Mouse (Mus musculus): ENCODE results near the gene Lrrc25. TPM values are rescaled to one million over a fixed set of nuclear protein-coding genes. Genes with fewer than 3 reads are reported as not detected.

Gene Lrrc25
- polyA plus RNA-seq, 1 experiment from 2014 or later = 1.6 TPM

DNA sequence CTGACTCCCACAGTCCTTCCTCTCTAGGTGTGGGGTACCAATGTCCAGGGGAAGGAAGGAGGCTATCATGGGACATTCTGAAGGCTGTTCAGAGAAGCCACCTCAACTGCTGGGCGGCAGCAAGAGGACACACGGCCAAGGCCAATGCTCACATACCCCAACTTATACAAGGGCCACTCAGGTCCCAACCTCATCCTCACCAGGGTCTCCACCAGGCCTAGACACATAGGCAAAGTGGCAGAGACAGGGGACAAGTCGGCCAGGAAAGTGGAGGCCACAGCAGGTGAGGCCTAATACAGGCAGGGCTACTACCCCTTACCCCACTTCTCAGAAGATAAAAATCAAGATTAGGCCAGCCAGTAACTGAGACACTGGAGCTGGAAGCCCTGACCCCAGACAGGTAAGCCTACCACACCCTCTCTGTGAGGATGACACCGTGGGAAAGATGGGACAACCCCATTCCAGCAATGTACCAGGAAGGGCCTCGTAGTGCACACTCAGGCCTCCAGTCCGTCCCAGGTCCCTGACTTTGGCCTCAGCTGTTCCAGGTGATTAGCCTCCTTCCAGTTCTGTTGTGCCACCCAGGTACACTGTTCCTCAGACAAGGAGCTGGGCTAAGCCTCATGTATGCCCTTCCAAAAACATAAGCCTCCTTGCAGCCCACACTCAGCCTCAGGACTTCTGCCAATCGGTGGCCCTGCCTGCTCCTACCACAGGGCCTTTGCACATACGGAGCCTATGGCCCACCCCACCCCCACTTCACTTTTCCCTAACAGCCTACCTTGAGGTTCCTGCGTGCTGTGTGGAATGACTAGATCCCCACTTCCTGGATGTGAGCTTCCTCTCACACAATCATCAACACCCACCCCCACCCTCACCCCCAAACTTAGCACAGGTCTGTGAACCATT, 9.8 kb upstream of the Lrrc25 start:
- peaks cover 47% of the 10 kb centered on the region for H3K4me1 ChIP-seq (ENCODE audit: control insufficient read depth, insufficient read depth, low read depth, low read length)
- H3K9ac ChIP-seq (ENCODE audit: low read depth, low read length) = no peak overlapping the region
- peak overlapping the region; percentile 81; the same call in 1 of the 2 replicates for H3K4me2 ChIP-seq (ENCODE audit: low read length)
- no peaks in the 10 kb centered on the region for H3K9me3 ChIP-seq (ENCODE audit: control insufficient read depth, low read length)
- H3K36me3 ChIP-seq (ENCODE audit: control insufficient read depth, insufficient read depth, low read length) = peaks cover 9% of the 10 kb centered on the region; the same call in 1 of the 2 replicates
- no peak overlapping the region for H3K4me3 ChIP-seq (ENCODE audit: low read length)
- ATAC-seq = no peak
- H3K27ac ChIP-seq (ENCODE audit: low read depth, low read length) = no peak overlapping the region
- H3K27me3 ChIP-seq (replicated peaks; ENCODE audit: control insufficient read depth, insufficient read depth, low read length) = no peaks in the 10 kb centered on the region
- WGBS = 83% methylated on average over 9 of the region's 9 CpGs

DNA sequence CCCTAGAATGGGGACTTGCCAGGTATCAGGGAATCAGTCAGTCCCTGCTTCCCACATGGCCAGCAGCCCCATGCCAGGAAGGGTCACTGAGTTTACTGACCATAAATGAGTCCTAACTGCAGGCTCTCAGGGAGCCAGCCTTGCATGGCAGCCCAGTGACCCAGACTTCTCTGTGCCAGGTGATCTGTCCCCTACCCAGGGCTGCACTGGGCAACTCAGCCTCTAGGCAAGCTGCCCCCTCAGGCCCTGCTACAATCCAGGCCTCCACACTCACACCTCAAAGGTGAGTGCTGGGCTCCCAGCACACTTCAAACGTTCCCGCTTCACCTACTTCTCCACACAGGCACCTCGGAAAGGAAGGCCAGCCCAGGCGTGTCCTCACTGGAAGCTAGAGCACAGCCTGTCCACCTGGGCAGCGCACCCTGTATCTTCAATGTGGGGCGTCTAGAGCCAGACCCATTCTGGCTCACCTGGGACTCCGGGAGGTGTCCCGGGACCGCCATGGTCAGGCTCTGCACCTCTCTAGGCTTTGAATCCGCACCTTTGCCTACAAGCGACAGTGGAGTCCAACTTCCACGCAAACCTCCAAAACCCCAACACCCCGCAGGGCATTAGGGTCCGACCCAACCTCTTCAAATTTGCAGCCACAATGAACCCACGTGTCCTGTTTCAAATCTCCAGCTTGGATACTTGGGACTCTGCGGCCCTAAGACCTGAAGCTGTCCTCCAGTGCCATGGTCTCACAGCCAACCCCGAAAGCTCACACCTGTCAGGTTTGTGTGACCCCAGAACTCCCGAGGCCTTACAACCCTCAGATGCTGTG, 9.0 kb upstream of the Lrrc25 start:
- Histone ChIP-seq H3K27ac (ENCODE audit: low read depth, low read length) (no peak overlapping the region; the same call in 1 of the 2 replicates), H3K4me2 (ENCODE audit: low read length) (peak overlapping the region; percentile 81), H3K4me3 (ENCODE audit: low read length) (peak overlapping the region; percentile 81), H3K27me3 (replicated peaks; ENCODE audit: control insufficient read depth, insufficient read depth, low read length) (no peaks in the 10 kb centered on the region), H3K36me3 (ENCODE audit: control insufficient read depth, insufficient read depth, low read length) (peaks cover 9% of the 10 kb centered on the region; the same call in 1 of the 2 replicates), H3K9ac (ENCODE audit: low read depth, low read length) (peak overlapping the region; percentile 86), H3K4me1 (ENCODE audit: control insufficient read depth, insufficient read depth, low read depth, low read length) (peaks cover 46% of the 10 kb centered on the region), H3K9me3 (ENCODE audit: control insufficient read depth, low read length) (no peaks in the 10 kb centered on the region)
- 66% methylated on average over 18 of the region's 18 CpGs for WGBS
- no peak for ATAC-seq

GRCm38 (mm10) chr8:70607603-70607897, 8.4 kb upstream of the Lrrc25 start:
- H3K4me3 ChIP-seq (ENCODE audit: low read length) = peak overlapping the region; percentile 81
- peak overlapping the region; percentile 86 for H3K9ac ChIP-seq (ENCODE audit: low read depth, low read length)
- peaks cover 5% of the 10 kb centered on the region; the same call in 1 of the 2 replicates for H3K36me3 ChIP-seq (ENCODE audit: control insufficient read depth, insufficient read depth, low read length)
- 18% methylated on average over 6 of the region's 6 CpGs for WGBS
- peak overlapping the region; percentile 81 for H3K4me2 ChIP-seq (ENCODE audit: low read length)
- no peaks in the 10 kb centered on the region for H3K27me3 ChIP-seq (replicated peaks; ENCODE audit: control insufficient read depth, insufficient read depth, low read length)
- ATAC-seq = no peak
- peaks cover 46% of the 10 kb centered on the region for H3K4me1 ChIP-seq (ENCODE audit: control insufficient read depth, insufficient read depth, low read depth, low read length)
- no peaks in the 10 kb centered on the region for H3K9me3 ChIP-seq (ENCODE audit: control insufficient read depth, low read length)
- H3K27ac ChIP-seq (ENCODE audit: low read depth, low read length) = peak overlapping the region; percentile 69

- Histone ChIP-seq H3K9me3 (ENCODE audit: control insufficient read depth, low read length) (no peaks in the 10 kb centered on the region), H3K4me3 (ENCODE audit: low read length) (peak overlapping the region; percentile 81), H3K4me2 (ENCODE audit: low read length) (peak overlapping the region; percentile 81), H3K27me3 (replicated peaks; ENCODE audit: control insufficient read depth, insufficient read depth, low read length) (no peaks in the 10 kb centered on the region), H3K4me1 (ENCODE audit: control insufficient read depth, insufficient read depth, low read depth, low read length) (peaks cover 46% of the 10 kb centered on the region), H3K36me3 (ENCODE audit: control insufficient read depth, insufficient read depth, low read length) (no peaks in the 10 kb centered on the region), H3K27ac (ENCODE audit: low read depth, low read length) (peak overlapping the region; percentile 69), H3K9ac (ENCODE audit: low read depth, low read length) (peak overlapping the region; percentile 86)
- 2% methylated on average over 65 of the region's 84 CpGs for WGBS
- ATAC-seq = peak; percentile 16; the same call in 1 of the 2 replicates
Observed at GRCm38 (mm10) chr8:70607898-70608748, 7.8 kb upstream of the Lrrc25 start.

- H3K27ac ChIP-seq (ENCODE audit: low read depth, low read length) = peak within 1 kb of the TSS; percentile 87
- peak within 1 kb of the TSS; percentile 81 for H3K4me3 ChIP-seq (ENCODE audit: low read length)
- H3K27me3 ChIP-seq (replicated peaks; ENCODE audit: control insufficient read depth, insufficient read depth, low read length) = no peaks in the 10 kb centered on the region
- H3K4me1 ChIP-seq (ENCODE audit: control insufficient read depth, insufficient read depth, low read depth, low read length) = peaks cover 46% of the 10 kb centered on the region
- H3K9me3 ChIP-seq (ENCODE audit: control insufficient read depth, low read length) = no peaks in the 10 kb centered on the region
- peak within 1 kb of the TSS; percentile 81 for H3K4me2 ChIP-seq (ENCODE audit: low read length)
- no peak; the same call in 1 of the 2 replicates for ATAC-seq
- WGBS = 6% methylated on average over 26 of the region's 26 CpGs
- H3K36me3 ChIP-seq (ENCODE audit: control insufficient read depth, insufficient read depth, low read length) = no peaks in the 10 kb centered on the region
- peak within 1 kb of the TSS; percentile 86 for H3K9ac ChIP-seq (ENCODE audit: low read depth, low read length)
Observed at GRCm38 (mm10) chr8:70608749-70609367, 7.1 kb upstream of the Lrrc25 start, which contains the start of gene Ssbp4. Gene Ssbp4 (minus strand): TSS chr8:70608872.

GRCm38 (mm10) chr8:70609368-70609848, 6.5 kb upstream of the Lrrc25 start:
- WGBS = under 1% methylated on average over 29 of the region's 39 CpGs
- Histone ChIP-seq H3K36me3 (ENCODE audit: control insufficient read depth, insufficient read depth, low read length) (no peaks in the 10 kb centered on the region), H3K27ac (ENCODE audit: low read depth, low read length) (peak overlapping the region; percentile 87), H3K27me3 (replicated peaks; ENCODE audit: control insufficient read depth, insufficient read depth, low read length) (no peaks in the 10 kb centered on the region), H3K9me3 (ENCODE audit: control insufficient read depth, low read length) (no peaks in the 10 kb centered on the region), H3K9ac (ENCODE audit: low read depth, low read length) (peak overlapping the region; percentile 58), H3K4me1 (ENCODE audit: control insufficient read depth, insufficient read depth, low read depth, low read length) (peaks cover 46% of the 10 kb centered on the region), H3K4me3 (ENCODE audit: low read length) (peak overlapping the region; percentile 39), H3K4me2 (ENCODE audit: low read length) (peak overlapping the region; percentile 81)
- ATAC-seq = peak; percentile 35

DNA sequence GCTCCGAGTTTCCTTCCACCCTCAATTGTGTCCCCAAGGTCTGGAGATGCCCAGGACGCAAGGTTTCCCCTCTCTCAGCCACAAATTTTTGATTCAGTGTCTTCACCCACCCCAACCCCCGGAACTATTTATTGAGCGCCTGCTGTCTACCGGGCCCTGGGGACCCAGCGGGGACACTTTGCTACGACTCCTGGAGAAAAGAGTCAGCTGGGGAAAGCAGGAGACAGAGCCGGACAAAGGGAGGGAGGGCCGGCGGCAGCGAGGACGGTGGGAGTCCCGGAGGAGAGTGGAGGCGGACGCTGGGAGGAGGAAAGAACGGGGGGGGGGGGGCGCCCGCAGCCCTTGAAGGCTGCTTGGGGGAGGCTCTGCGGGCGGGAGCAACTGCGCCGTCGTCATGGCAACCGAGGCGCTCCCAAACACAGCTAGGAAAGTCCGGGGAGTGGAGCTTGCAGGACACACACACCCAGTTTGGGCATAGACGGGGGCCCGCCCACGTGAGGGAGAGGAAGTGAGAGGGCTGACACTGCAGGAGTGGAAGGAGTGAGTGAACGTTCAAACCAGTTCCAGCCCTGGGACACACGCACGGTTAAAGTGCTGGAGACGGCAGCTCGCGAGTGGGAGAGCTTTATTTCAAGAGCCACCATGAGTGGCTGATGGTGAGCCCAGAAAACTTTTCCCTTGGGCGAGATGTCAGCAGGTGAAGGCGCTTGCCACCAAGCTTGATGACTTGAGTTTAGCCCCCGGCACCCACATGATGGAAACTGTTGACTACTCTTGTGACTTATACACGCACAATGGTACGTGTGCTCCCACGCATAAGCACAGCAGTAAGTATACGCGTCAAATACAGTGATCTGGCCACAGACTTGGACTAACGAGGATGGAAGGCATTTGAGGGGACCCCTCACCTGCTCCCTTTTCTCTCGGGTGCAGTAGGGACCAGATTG, 5.8 kb upstream of the Lrrc25 start:
- H3K27ac ChIP-seq (ENCODE audit: low read depth, low read length) = peak overlapping the region; percentile 87
- H3K4me3 ChIP-seq (ENCODE audit: low read length) = peak overlapping the region; percentile 39
- WGBS = under 1% methylated on average over 40 of the region's 45 CpGs
- peak; percentile 19 for ATAC-seq
- no peaks in the 10 kb centered on the region for H3K27me3 ChIP-seq (replicated peaks; ENCODE audit: control insufficient read depth, insufficient read depth, low read length)
- H3K9ac ChIP-seq (ENCODE audit: low read depth, low read length) = peak overlapping the region; percentile 58
- no peaks in the 10 kb centered on the region for H3K36me3 ChIP-seq (ENCODE audit: control insufficient read depth, insufficient read depth, low read length)
- H3K4me2 ChIP-seq (ENCODE audit: low read length) = peak overlapping the region; percentile 81
- H3K9me3 ChIP-seq (ENCODE audit: control insufficient read depth, low read length) = no peaks in the 10 kb centered on the region
- peaks cover 46% of the 10 kb centered on the region for H3K4me1 ChIP-seq (ENCODE audit: control insufficient read depth, insufficient read depth, low read depth, low read length)

Data from hindbrain, embryonic 16.5 days (tissue).